Mouse (Mus musculus) thymus, adult 18-20 months (tissue): Measurements from ENCODE around the gene Ccin.
A peak's percentile ranks its signal among the peaks of the same experiment; 100 is the strongest.

Experiments
- DNase-seq, 2 experiments: peaks; one replicate each; pipeline ENCODE4 v3.0.0; 2022; ENCODE audit warnings: mixed read lengths in 2 of 2

Gene Ccin

DNA sequence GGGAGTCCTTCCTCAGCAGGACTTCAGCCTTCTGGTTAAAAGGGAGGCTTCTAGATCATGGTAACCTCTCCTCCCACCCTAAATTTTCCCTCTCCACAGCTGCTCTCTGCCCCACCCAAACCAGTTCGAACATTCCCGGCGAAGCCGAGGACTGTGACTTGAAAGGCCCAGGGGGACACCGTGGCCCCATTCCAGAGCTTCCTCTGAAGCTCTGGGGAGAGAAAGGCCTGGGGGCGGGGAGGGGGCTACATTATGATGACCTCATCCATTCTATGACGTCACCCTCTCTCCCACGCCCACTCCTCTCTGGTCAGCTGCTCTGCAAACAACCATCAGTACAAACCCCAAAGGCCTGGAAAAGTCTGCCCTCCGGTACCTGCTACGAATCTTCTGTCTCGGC is at the start of gene Ccin:
Ccin (plus strand) TSS at position 303 of the 400 bp plus-strand sequence.
- no peak for DNase-seq

DNA sequence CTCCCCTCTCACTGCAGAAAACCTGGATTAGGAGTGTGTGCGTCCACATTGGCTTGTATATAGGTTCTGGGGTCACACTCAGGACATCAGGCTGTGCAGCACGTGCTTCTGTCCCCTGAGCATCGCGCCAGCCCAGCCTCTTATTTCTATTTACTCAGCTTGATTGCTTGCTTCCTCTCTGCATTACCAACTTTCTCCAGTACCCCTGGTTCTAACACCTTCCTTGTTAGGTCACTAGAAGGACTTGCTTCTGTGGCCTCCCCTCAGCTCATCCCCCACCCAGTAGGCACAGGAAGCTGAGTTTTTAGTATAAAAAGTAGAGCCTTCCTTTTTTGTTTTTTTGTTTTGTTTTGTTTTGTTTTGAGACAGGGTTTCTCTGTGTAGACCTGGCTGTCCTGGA is 47.1 kb upstream of the Ccin start:
- no peak for DNase-seq

DNA sequence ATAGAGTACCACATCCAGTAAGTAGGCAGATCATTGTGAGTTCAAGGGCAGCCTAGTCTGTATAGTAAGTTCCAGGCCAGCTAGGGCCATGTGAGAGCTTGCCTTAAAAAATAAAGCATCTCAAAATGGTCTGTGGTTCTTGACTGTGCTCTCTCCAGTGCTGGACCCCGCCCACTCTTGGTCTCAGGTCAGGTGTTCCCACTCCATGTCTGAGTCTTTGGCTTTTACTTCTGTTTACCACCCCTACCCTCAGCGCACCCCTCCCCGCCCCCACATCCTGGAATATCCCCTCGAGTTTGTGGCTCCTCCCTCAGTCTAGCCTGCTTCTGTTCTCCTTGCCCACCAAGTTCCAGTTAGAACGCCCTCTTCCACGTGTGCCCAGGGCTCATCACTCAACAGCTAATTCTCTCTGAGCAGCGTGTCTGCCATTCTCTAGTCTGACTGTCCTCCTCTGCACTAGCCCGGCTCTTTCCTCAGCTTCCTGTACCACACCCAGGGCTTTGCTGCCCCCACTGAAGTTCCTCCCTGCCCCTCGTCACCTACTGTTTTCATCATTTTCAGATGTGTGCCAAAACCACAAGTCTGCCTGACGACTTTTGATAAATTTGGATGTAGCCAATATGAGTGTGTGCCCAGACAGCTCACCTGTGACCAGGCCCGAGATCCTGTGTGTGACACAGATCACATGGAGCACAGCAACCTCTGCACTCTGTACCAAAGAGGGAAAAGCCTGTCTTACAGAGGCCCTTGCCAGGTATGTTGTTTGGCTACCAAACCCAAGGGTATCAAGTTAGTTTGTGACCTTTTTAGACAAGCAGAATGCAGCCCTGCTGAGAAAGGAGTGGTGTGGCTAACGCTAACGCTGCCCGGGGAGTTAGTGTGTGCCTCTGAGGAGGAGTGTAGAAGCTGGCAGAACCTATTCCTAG is 46.3 kb upstream of the Ccin start:
- DNase-seq, result no peak

DNA sequence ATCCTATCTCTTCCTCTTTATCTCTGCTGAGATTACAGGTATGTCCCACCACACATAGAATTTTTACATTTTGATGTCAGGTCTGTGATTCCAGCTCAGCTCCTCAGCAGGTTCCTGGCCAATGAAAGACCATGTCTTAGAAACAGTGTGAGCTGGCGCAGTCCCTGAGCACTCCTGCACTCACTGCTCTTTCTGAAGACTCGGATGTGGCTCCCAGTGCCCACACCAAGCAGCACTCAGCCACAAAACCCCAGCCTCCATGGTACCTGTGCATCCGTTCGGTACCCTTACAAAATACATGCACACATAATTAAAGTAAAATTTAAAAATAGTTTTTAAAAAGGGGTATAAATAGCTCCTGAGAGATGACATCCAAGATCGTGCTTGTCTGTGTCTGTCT is 42.0 kb upstream of the Ccin start:
- DNase-seq, result no peak

DNA sequence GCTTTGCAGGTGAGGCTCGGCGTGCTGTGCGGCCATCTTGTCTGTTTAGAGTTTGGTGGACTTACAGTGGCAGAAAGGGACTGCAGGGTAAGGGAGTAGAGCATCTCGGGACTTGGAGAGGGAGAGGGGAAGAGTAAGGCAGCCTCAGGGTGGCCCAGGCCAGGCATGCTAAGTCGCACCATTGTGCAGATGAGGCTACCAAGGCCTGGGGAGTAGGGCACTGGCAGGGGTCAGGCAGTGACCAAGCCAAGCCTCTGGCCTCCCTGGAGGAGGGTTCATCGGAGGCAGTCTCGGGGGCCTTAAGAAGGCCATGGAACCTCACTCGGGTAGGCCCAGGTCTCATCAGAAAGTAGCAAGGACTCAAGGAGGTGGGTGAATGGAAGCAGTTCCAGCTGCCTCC is 40.9 kb upstream of the Ccin start:
- no peak for DNase-seq

DNA sequence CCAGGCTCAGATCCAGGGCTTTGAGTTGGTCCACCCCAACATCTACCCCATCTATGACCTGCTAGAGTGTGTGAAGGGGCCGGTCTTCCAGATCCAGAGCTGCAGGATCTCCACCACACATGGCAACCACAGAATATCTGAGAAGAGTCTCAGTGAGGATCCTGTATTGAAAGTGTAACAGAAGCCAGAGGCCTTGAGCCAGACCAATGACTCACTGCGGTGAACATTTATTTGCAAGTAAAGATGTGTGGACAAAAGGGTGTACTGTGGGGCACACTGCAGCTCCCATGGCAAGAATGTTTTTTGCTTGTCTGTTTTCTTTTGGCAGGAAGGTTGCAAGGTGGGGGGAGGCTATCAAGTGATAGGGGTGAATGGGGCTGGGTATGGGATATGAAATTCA is 35.7 kb upstream of the Ccin start:
- DNase-seq, result no peak

DNA sequence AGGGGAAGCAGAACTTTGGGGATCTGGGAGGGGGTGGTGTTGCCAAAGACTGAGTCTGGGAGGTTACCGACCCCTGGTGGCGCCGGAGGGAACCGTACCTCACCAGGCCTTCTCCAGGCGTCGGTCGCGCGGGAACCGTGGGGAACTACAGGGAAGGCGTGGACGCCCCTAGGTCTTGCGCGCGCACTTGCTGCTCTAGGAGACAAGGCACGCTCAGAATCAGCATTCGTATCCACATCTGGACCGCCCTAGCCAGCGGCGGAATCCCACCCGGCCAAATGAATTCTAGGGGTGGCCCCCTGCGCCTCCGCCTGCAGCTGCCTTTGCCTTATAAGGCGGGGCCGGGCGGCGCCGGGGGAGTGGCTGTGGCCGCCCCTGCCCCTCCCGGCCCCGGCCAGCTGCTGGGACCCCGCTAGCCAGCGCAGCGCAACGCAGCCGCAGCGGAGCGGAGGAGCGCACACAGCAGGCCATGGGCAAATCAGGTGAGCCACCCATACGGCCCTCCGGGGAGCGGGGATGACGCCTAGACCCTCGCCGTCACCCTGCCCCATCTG is 25.9 kb upstream of the Ccin start, which contains the start of gene Glipr2:
Glipr2 (plus strand) TSS at position 110 of the 554 bp plus-strand sequence.
- DNase-seq, result peak; percentile 66 to 67

DNA sequence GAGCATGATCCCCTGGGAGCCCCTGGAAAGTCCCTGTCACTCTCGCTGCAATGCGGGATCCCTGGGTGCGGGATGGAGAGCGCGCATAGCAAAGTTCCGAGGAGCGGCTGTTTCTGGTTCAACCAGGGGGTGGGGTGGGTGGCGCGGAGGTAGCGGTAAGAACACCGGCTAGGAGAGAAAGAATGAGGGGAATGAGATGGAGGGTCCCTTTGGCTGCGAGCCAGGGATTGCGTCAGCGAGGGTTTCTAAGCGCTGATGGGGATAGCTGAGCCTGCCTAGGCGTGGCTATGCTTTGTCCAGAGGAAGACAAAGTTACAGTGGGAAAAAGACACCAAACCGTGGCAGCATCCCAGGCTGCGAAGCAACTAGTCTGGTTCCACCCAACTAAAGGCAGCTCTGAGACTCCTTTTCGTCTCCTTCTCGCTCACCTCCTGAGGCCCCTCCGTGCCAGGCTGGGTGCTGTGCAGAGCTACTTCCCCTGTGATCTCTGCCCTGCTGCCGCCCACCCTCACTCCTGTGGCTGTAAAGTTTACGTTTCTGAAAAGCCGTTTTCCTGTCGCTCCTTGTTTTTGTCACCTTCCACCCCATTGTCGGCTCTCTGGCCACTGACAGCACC is 25.3 kb upstream of the Ccin start:
- peak; percentile 21 to 42 for DNase-seq

DNA sequence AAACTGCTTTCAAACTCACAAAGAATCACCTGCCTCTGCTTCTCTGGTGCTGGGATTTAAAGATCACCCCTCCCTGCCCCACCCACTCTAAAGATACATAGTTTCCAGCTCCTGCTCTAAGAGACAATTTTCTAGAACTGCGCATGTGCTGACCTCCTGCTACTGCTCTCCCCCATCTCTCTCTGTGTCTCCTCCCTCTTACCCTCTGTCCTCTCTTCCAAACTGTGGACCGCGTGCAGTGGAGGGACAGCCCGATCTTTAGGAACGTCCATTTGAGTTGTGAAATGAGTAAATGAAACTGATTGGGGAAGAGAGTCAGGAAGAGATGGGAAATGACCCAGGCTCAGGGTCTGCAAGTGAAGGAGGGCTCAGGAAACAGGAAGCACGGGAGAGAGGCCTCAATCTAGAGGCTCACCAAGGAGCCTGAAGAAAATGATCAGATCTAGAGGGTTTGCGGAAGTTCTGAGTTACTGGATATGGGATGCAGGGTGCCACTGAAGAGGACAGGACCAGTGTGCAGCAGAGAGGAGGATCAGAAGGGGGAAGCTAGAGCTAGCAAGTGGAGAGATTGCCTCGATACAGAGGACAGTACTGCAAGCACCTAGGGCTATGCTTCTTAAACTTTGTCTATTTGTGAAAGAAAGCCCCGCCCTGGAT is 23.6 kb upstream of the Ccin start:
- DNase-seq, result no peak

DNA sequence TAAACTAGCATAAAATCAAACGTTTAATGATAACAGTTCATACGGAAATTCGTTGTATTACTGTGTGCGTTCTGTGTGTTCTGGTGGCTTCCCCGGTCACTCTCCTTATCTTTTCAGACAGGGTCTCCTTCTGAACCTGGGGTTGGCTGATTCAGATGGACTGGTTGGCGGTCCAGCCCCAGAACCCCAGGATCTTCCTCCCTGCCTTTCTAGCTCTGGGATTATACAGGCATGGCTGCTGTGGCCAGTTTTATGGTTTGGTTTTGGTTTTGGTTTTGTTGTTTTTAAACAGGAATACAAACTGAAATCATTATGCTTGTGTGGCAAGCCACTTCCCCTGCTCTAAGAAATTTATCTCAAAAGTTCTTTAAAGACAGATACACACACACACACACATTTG is 23.1 kb upstream of the Ccin start:
- no peak for DNase-seq

DNA sequence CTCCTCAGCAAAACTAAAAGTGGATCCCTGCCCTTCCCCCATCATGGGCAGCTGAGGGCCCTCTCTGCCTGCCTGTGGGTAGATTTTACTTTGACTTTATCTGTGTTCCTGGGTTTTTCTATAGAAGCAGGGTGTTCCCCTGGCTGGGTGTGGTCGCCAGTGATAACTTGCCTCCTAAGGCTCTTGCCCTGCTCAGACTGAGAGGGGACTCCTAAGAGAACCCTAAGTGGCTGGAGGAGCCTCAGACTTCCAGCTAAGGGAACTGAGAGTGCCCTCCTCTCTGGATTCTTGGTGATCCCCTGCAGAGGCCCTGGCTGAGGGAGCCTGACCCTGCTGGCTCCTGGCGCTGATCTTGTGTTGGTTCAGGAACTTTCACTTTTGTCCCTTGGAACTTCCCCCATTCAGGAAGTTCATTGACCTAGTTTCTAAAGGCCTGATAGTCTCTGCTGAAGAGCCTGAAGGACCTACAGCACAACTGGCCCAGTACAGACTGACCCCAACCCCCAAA is 18.9 kb upstream of the Ccin start:
- no peak for DNase-seq

DNA sequence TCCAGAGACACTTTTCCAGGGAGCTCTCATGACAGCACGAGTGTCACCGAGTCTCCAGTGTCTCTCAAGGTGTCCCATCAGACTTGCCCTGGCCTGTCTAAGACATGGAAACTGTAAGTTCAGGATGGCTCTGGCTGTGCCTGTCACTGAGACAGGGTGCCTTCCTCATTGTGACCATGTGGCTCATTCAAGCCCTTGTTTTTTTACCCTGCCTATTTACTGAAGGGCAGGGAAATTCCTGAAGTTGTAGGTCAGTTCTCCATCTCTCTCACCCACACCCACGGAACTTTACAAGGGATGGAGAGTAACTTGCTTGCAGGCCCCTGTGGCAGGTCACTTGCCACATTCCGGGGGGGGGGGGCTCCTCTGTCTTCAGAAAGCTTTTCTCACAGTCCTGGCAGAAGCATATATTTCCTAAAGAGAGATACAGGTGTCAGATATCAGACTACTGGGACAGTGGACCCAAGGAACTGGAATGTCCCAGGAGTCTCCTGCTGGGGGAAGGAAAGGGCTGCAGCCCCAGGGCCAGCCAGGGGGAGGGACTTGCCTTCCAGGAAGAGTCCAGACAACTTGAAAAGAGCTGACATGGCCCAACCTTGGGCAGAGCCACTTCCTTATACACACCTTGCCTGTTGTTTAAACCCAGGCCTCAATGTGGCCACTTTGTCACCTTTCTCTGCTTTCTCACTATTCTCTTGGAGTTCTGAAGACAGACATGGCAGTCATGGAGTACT is 18.2 kb upstream of the Ccin start:
- DNase-seq, result no peak

DNA sequence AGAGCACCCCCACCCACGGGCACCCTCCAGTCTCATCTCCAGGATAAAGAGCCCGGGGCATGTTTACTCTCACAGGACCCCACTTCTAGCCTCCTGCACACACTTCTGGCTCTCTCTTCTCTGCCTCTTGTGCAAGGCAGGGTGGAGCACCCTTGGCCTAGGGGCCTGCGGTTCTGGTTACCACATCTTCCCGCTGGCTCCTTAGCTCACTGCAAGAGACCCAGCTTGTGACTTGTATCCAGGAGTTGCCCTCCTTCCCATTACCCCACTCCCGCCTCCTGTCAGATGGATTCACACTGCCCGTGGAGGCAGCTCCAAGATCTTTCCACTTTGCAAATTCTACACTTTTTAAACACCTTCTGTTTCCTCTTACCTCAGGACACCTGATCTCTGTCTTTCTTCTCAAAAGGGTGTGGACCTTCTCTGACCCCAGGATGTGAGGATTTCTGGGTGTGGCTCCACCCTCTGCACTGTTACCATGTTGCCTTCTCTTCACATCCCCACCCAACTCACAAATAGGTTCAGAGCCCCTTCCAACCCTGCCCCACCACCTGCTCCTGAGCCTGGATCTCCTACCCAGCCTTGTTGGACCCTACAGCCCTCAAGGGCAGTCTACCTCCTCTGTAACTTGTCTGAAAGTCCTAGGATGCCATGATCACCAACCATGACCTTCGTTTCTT is 17.3 kb upstream of the Ccin start:
- no peak for DNase-seq

DNA sequence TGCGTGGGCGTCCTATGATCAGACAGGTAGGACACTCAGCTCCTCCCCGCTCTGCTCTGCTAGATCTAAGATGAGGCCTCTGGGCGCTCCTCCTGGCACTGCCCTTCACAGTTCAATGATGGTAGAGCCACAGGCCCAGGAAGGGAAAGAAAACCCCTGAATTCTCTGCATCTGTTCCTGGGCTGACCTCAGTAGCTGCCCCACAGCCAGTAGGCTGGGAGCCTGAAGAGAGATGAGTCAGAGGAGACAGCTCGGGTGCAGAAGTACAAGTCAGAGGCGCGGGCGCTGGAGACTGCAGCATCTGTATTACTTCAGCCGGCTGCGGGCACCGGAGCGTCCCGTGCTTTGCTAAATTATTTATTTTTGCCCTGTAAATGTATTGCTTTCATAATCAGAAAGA is 14.6 kb upstream of the Ccin start:
- no peak for DNase-seq

DNA sequence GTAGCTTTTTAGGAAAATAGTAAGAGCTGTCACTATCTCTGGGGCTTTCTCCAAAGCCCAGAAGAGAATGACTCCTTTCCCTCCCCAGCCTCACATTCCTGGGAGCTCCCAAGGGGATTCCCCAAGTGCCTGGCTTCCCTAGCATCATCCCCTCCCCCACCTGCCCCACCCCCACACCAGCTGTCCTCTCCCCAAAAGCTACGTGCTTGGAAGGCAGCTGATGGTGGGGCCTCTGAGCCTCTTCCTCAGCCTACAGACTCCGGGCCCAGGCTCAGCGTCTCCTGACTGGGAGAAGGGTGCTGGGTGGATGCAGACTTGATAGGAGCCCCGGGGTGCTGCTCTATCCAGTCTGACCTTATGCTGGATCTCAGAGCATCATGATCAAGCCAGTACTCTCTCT is 13.9 kb upstream of the Ccin start:
- DNase-seq, result no peak

DNA sequence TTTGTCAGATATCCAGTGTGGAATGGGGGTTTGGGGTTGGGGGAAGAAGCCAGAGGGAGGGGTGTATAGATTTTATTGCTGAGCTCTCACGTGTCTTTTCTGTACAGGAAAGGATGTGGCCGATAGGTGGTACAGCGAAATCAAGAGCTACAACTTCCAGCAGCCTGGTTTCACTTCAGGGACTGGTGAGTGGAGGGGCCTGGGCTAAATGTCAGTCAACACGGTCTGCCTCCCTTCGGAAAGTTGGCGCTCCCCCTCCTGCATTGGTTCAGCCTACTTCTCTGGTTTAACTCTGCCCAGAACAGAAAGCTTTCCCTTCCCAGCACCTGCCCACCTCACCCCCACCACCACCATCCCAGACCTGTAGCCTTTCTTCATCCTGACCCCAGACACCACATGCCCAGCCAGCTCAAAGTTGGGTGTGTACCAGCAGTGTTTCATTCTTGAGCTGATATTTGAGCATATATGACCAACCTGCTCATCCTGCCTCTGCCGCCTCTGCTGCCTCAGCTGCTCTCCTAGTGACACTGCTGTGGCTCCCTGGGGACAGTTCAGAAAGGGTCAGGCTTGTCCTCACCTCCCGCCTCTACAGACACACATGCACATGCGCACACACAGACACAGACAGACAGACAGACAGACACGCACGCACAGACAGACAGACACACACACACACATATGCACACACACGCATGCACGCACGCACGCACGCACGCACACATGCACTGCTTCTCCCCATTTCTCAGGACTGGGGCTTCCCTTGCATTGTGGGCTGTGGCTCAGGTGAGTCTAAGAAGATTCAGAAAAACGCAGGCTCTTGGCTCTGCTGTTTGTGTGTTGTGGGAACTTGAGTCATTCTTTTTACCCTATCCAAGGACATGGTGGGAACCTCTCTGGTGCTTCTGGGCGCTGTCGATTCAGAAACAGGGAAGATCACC is 12.6 kb upstream of the Ccin start:
- DNase-seq, result no peak

DNA sequence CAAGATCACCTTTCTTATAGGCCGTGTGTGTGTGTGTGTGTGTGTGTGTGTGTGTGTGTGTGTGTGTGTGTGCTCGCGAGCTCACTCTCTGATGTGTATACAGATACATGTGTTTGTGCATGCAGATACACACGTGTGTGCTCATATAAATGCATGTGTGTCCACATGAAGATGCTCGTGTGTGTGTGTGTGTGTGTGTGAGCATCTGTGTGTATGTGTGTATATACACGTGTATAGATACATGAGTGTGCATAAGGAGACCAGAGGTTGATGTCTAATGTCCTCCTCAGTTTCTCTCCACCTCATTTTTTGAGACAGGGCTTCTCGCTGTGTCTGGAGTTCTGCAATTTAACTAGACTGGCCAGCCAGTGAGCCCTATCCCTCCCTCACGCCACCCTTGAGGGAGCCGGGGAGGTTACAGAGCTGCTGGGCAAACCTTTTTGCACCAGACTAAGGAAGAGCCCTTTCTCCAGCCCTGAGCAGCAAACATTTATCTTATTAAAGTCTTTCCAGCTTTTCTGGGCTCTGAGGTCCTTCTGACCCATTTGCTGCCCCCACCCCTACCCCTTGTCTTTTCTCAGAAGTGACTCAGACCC is 11.6 kb upstream of the Ccin start:
- DNase-seq, result no peak

DNA sequence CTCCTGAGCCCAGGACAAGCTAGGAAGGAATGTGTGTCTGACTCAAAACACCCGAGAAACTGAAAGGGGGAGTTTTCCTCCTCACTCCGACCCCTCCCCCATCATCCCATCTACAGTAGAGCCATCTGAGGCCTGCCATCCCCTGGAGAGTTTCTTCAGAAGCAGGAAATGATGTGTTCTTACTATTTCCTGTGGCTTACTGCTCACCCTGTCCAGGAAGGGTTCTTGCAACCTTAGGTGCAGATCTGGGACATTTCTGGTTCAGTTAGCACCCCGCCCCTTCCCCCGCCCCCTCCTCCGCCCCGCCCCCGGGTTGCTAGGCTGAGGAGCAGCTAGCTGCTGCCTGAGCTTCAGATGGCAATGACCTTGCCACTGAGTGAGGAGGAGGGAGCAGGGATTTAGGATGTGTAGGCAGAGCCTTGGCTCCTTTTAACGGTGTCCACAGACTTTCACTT is 11.1 kb upstream of the Ccin start:
- peak; percentile 41 to 62 for DNase-seq

DNA sequence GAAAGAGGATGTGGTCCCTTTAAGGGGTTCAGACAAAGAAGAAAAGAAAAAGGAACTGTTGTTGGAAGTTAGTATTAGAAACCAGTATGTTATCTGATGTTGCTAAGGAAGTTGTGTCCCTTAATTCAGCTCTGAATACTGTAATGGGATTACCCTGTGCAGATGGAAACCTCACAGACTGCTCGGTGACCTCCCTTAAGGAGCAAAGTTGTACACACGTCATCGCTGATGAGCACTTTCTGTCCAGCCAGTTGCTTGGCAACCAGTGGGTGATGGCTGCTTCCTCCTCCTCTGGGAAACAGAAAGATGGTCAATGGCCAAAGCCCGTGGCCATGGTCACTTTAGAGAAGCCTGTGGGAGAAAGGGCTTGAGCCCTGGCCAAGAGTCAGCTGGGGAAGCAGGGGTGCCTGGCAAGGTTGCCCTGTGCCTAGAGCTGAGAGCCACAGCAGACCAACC is 9.7 kb upstream of the Ccin start:
- peak in 1 of 2 experiments; percentile 33 for DNase-seq
